Mouse (Mus musculus): ENCODE results near the gene Slc15a5.

The Slc15a5 gene

GRCm38 (mm10) chr6:138055572-138055971, 24.1 kb downstream of the Slc15a5 start:
- DNase-seq (ENCODE audit: low spot score in 2 of 2) = no peak

GRCm38 (mm10) chr6:138054956-138055355, 24.8 kb downstream of the Slc15a5 start:
- no peak for DNase-seq (ENCODE audit: low spot score in 2 of 2)

- DNase-seq (ENCODE audit: low spot score in 2 of 2) = no peak
These were observed 25.6 kb downstream of the Slc15a5 start for GRCm38 (mm10) chr6:138054166-138054565.

GRCm38 (mm10) chr6:138053686-138054085, 26.0 kb downstream of the Slc15a5 start:
- DNase-seq (ENCODE audit: low spot score in 2 of 2) = no peak

GRCm38 (mm10) chr6:138045364-138045763, 34.4 kb downstream of the Slc15a5 start:
- DNase-seq (ENCODE audit: low spot score in 2 of 2) = no peak

GRCm38 (mm10) chr6:138042891-138043290, 36.8 kb downstream of the Slc15a5 start:
- no peak for DNase-seq (ENCODE audit: low spot score in 2 of 2)

- DNase-seq (ENCODE audit: low spot score in 2 of 2) = no peak
These were observed 37.9 kb downstream of the Slc15a5 start for GRCm38 (mm10) chr6:138041865-138042264.

- DNase-seq (ENCODE audit: low spot score in 2 of 2) = no peak
These were observed 42.1 kb downstream of the Slc15a5 start for GRCm38 (mm10) chr6:138037587-138037986.

- no peak for DNase-seq (ENCODE audit: low spot score in 2 of 2)
These were observed 42.8 kb downstream of the Slc15a5 start for GRCm38 (mm10) chr6:138036891-138037290.

- DNase-seq (ENCODE audit: low spot score in 2 of 2) = no peak
These were observed 62.8 kb downstream of the Slc15a5 start for GRCm38 (mm10) chr6:138016898-138017297.

- DNase-seq (ENCODE audit: low spot score in 2 of 2) = no peak
These were observed 64.6 kb downstream of the Slc15a5 start for GRCm38 (mm10) chr6:138014976-138015674.

GRCm38 (mm10) chr6:138011955-138012354, 67.8 kb downstream of the Slc15a5 start:
- no peak for DNase-seq (ENCODE audit: low spot score in 2 of 2)

GRCm38 (mm10) chr6:138007705-138008104, 72.0 kb downstream of the Slc15a5 start:
- no peak for DNase-seq (ENCODE audit: low spot score in 2 of 2)

GRCm38 (mm10) chr6:138006525-138007251, 73.0 kb downstream of the Slc15a5 start:
- DNase-seq (ENCODE audit: low spot score in 2 of 2) = no peak

GRCm38 (mm10) chr6:137989853-137990252, 89.9 kb downstream of the Slc15a5 start:
- no peak for DNase-seq (ENCODE audit: low spot score in 2 of 2)

GRCm38 (mm10) chr6:137985169-137985568, 94.5 kb downstream of the Slc15a5 start:
- no peak for DNase-seq (ENCODE audit: low spot score in 2 of 2)

- no peak for DNase-seq (ENCODE audit: low spot score in 2 of 2)
These were observed 97.5 kb downstream of the Slc15a5 start for GRCm38 (mm10) chr6:137982195-137982737.

GRCm38 (mm10) chr6:137980905-137981696, 98.6 kb downstream of the Slc15a5 start:
- no peak for DNase-seq (ENCODE audit: low spot score in 2 of 2)

GRCm38 (mm10) chr6:137980413-137980812, 99.3 kb downstream of the Slc15a5 start:
- DNase-seq (ENCODE audit: low spot score in 2 of 2) = no peak

GRCm38 (mm10) chr6:137979802-137980201, 99.9 kb downstream of the Slc15a5 start:
- DNase-seq (ENCODE audit: low spot score in 2 of 2) = no peak

GRCm38 (mm10) chr6:137976021-137976420, 103.7 kb downstream of the Slc15a5 start:
- no peak for DNase-seq (ENCODE audit: low spot score in 2 of 2)

GRCm38 (mm10) chr6:137963703-137964102, 116.0 kb downstream of the Slc15a5 start:
- DNase-seq (ENCODE audit: low spot score in 2 of 2) = no peak
